Mouse (Mus musculus): ENCODE data around the gene Fam166a. TPM values are rescaled to one million over a fixed set of nuclear protein-coding genes. Genes with fewer than 3 reads are reported as not detected.

Gene Fam166a
- not detected for total RNA-seq (2021)
- long read RNA-seq, experiment 1 = 0 reads
- long read RNA-seq, experiment 2 = 0 reads

- no peak for DNase-seq (ENCODE audit: low spot score)
Observed at GRCm38 (mm10) chr2:25218445-25218844, at the start of gene Fam166a. Gene Fam166a (plus strand): TSS chr2:25218745.

GRCm38 (mm10) chr2:25169778-25170177, 48.8 kb upstream of the Fam166a start:
- DNase-seq (ENCODE audit: low spot score) = no peak

- no peak for DNase-seq (ENCODE audit: low spot score)
Observed at GRCm38 (mm10) chr2:25170326-25171100, 48.0 kb upstream of the Fam166a start.

GRCm38 (mm10) chr2:25171101-25171768, 47.3 kb upstream of the Fam166a start:
- no peak for DNase-seq (ENCODE audit: low spot score)

GRCm38 (mm10) chr2:25171769-25172153, 46.8 kb upstream of the Fam166a start:
- no peak for DNase-seq (ENCODE audit: low spot score)

GRCm38 (mm10) chr2:25172629-25173028, 45.9 kb upstream of the Fam166a start:
- DNase-seq (ENCODE audit: low spot score) = no peak

- no peak for DNase-seq (ENCODE audit: low spot score)
Observed at GRCm38 (mm10) chr2:25173821-25174220, 44.7 kb upstream of the Fam166a start.

- no peak for DNase-seq (ENCODE audit: low spot score)
Observed at GRCm38 (mm10) chr2:25174866-25175689, 43.5 kb upstream of the Fam166a start.

- DNase-seq (ENCODE audit: low spot score) = no peak
Observed at GRCm38 (mm10) chr2:25175690-25176078, 42.9 kb upstream of the Fam166a start.

- DNase-seq (ENCODE audit: low spot score) = no peak
Observed at GRCm38 (mm10) chr2:25176573-25176972, 42.0 kb upstream of the Fam166a start.

- DNase-seq (ENCODE audit: low spot score) = no peak
Observed at GRCm38 (mm10) chr2:25177076-25177475, 41.5 kb upstream of the Fam166a start.

GRCm38 (mm10) chr2:25177685-25178084, 40.9 kb upstream of the Fam166a start:
- no peak for DNase-seq (ENCODE audit: low spot score)

GRCm38 (mm10) chr2:25178285-25178972, 40.1 kb upstream of the Fam166a start:
- no peak for DNase-seq (ENCODE audit: low spot score)

- no peak for DNase-seq (ENCODE audit: low spot score)
Observed at GRCm38 (mm10) chr2:25179566-25180217, 38.9 kb upstream of the Fam166a start.

GRCm38 (mm10) chr2:25180478-25180903, 38.1 kb upstream of the Fam166a start, which contains the start of gene Nrarp:
Gene Nrarp (plus strand): TSS chr2:25180758.
- DNase-seq (ENCODE audit: low spot score) = peak; percentile 86

GRCm38 (mm10) chr2:25180973-25181890, 37.3 kb upstream of the Fam166a start:
- DNase-seq (ENCODE audit: low spot score) = no peak

- no peak for DNase-seq (ENCODE audit: low spot score)
Observed at GRCm38 (mm10) chr2:25181891-25182397, 36.6 kb upstream of the Fam166a start.

GRCm38 (mm10) chr2:25182664-25183063, 35.9 kb upstream of the Fam166a start:
- DNase-seq (ENCODE audit: low spot score) = no peak

GRCm38 (mm10) chr2:25183336-25183735, 35.2 kb upstream of the Fam166a start:
- DNase-seq (ENCODE audit: low spot score) = no peak

Measured in gastrocnemius, adult 18-20 months (tissue).